Mouse (Mus musculus) myocyte (in vitro differentiated cells): ENCODE measurements around the gene Rreb1.

Source experiments
- MYOD1 ChIP-seq, 3 experiments: IDR thresholded peaks; one replicate each; pipeline ENCODE4 v1.6.1; 2011; ENCODE audit warnings: control low read depth in 2 of 3, low read depth in 2 of 3, mild to moderate bottlenecking in 2 of 3, moderate library complexity in 1 of 3; ENCODE audit not compliant: insufficient read length in 2 of 3, control insufficient read depth in 1 of 3
- POLR2A ChIP-seq: IDR thresholded peaks from one replicate; pipeline ENCODE4 v1.6.1; 2011; ENCODE audit warnings: low read depth, mild to moderate bottlenecking, control low read depth, moderate library complexity; ENCODE audit not compliant: insufficient read length
- POLR2AphosphoS2 ChIP-seq: IDR thresholded peaks from one replicate; pipeline ENCODE4 v1.6.1; 2011; ENCODE audit warnings: low read depth, control low read depth; ENCODE audit not compliant: insufficient read length
- USF1 ChIP-seq: IDR thresholded peaks from one replicate; pipeline ENCODE4 v1.6.1; 2011; ENCODE audit warnings: low read depth, mild to moderate bottlenecking, control low read depth, moderate library complexity

DNA sequence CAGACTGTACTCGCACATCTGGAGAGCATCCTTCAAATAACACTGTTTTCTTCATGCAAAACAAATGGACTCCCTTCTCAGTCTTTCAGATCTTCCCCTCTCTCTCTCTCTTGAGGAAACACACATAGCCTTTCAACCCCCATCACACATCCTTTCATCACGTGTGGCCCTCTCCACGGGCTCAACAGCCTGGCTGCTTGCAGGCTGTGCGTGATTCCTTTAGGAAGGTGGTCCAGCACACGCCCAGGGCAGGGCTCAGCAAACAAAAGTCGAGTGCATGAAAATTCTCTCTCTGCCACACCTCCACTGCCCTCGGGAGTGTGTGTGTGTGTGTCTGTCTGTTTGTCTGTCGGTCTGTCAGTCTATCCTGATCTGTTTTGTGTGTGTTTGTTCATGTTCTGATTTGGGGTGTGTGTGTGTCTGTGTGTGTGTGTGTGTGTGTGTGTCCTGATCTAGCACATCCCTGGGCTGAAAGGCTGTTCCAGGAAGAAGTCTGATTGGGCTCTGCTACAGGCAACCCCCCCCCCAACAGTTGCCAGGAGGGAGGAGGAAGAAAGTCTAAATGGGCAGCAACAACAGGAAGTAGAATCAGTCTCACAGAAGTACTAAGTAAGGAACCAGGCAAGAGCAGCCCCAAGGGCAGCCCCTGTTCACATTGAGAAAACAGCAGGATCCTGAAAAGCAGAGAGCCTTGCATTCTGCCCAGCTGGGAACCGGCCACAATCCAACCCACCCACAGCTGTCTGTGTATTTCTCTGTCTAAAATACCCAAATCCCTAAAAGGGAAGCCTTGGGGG is 26.8 kb upstream of the Rreb1 start:
- TF ChIP-seq USF1 (no peak), MYOD1 (IDR thresholded peaks at IDR 0.05; ENCODE audit: control insufficient read depth in 1 of 3, insufficient read length in 2 of 3, low read depth in 2 of 3) (no peak), POLR2AphosphoS2 (no peak), POLR2A (no peak)
